Mouse (Mus musculus) adrenal gland, postnatal 4 days (tissue): Measurements from ENCODE around the gene Sst. TPM values are rescaled to one million over a fixed set of nuclear protein-coding genes. Genes with fewer than 3 reads are reported as not detected.

ENCODE experiments used
- DNase-seq, 2 experiments: peaks; one replicate each; pipeline ENCODE4 v3.0.0; 2021 to 2022; ENCODE audit warnings: low spot score in 2 of 2, mixed read lengths in 2 of 2
- total RNA-seq, 2 experiments: library from RNA; stranded (reverse); gene quantifications; 2 replicates each; pipeline ENCODE4 v1.2.3; 2021

The Sst gene
- total RNA-seq, 2 experiments from 2014 or later, result 1.7 to 37.7 TPM

DNA sequence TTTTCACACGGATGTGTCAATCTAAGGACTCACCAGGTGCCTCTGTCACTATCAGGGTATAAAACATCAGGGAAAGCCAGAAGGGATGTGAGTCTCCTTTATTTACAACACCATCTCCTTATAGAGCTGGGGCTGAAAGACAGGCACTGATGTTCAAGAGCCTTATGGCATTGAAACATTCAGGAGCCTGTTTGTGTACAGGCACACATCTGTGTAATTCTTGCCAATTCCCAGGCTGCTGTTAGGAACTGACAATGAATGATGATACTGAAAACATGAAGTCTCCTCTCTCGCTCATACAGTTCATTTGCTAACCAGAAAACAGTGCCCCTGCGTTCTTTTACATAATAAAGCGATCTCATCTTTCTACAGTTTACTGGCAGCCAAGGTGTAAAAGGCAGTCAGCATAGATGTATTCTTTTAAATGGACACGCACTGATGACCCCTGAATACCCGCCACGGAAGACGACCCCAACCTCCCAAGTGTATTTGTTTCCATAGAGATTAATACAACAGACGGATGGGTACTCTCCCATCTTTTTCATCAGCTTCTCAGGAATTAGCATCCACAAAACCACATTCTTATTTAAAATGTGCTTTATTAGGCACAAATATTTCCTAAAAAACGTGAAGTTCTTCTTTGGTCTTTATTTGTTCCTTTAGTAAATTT lies 2.7 kb downstream of the Sst start:
- no peak for DNase-seq

DNA sequence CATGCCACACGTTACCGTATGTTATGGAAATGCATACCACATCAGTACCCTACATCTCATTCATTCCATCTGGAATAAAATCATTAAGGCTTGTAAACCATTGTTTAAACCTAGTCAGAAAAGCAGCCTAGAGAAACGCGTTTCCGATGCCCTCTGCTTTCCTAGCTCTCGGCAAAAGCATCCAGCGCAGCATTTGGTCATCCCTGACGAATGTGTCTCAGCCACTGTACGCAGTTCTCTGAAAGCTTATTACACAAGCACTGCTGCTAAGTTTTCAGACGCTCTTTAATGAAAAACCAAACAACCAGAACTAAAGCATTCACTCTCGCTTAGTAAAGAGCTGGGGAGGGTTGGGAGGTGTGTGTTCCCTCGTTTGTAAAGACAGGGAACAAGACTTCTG lies 5.7 kb downstream of the Sst start:
- DNase-seq, result no peak

- DNase-seq, result no peak
Measured at GRCm38 (mm10) chr16:23855242-23855641, 35.5 kb downstream of the Sst start.

DNA sequence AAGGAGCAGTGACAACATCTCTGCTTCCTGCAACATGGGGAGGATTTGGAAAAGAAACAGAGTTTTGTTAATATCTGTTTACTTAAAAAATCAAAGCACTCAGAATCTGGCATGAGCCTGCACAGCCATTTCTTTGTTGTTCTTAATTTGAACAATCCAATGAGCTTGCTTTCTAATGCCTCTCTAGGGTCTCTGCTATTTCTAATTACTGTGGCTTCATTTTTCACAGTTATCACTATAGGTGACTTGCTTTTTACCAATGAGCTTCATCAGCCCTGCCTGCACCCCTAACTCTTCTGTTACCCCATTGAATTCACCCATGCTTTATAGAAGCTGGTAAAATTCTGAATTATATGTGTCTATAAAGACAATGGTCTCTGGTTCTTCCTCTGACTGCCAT lies 41.0 kb downstream of the Sst start:
- DNase-seq, result no peak

DNA sequence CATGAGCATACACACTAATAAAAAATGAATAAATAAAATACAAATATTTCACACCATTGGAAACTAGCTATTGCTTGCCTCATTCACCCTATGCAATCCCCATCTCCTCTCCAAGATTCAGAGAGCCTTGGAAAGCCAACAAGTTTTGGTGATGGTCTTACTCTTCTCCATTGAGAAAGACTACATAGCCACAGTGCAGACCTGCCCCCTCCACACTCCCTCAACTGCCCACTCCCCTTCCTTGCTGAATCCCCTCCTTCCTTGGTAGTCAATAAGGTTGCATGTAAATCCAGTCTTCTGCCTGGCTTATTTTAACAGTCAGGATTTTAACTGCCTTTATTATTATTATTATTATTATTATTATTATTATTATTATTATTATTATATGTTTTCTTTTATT lies 41.6 kb downstream of the Sst start:
- DNase-seq, result no peak

DNA sequence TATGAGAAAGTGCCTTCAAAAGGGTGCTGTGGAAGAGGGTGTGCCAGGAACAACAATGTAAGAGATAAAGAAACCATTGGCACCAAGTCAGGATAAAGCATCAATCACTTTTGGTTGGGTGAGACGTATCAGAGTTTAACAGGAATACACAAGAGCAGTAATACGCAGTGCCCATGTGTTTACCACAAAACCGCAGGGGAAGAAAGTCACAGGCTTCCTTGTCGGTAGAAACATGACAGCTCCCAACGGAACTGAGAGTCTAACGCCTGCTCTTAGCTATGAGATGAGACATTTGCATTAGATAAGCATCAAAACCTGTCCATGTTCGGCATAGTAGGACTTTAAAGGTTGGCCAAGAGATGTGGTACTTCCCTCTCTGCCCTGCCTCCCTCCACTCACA lies 46.1 kb downstream of the Sst start:
- no peak for DNase-seq

DNA sequence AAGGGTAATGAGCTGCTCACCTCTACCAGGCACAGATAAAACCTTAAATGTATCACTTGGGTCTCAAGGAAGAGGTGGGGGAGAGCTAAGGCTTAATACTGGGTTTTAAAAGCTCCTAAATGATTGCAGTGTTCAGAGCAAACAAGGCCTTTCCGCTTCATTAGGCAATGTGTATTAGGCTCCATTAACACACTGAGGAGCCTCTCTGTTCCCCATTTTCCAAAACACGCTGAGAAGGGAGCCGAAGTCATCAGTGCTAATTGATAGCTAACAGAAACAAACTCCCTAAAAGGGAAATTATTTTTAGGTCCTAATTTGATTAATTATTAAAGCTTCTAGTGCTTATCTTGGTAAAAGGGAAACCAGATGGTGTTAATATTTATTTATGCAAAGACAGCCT lies 48.1 kb downstream of the Sst start:
- DNase-seq, result no peak

Other genes starting within 250 kb of the Sst start
- gene Rtp2, start 41.4 kb upstream of the Sst start, total RNA-seq, result not detected
- not detected for gene Gm37419, start 97.5 kb upstream of the Sst start, total RNA-seq
- 10 to 100 TPM; 30.2 to 31.3 TPM for gene Bcl6, start 97.9 kb upstream of the Sst start, total RNA-seq